Mouse (Mus musculus): ENCODE measurements at regions not wholly inside any gene's neighbourhood (a gene's known extent, or its start where the extent isn't known, plus 50 kb on each side); places are given as distances from the start of the nearest gene placed in this dataset.

GRCm38 (mm10) chr3:19000179-19000578, 628.3 kb downstream of the 1700064H15Rik start:
- no peaks in the 10 kb centered on the region for H3K4me1 ChIP-seq (ENCODE audit: control insufficient read depth, insufficient read depth, low read length)
- no peak overlapping the region for H3K27ac ChIP-seq (replicated peaks; ENCODE audit: low read depth, low read length)
- no peaks in the 10 kb centered on the region for H3K9me3 ChIP-seq (ENCODE audit: control insufficient read depth, low read length)
- ATAC-seq (ENCODE audit: low read depth) (no peak), DNase-seq (ENCODE audit: low spot score) (no peak)
- H3K9ac ChIP-seq (ENCODE audit: low read depth, low read length), result no peak overlapping the region
- no peaks in the 10 kb centered on the region for H3K27me3 ChIP-seq (replicated peaks; ENCODE audit: control insufficient read depth, insufficient read depth, low read length)
- no peak overlapping the region for H3K4me3 ChIP-seq (ENCODE audit: low read depth, low read length)
- 78% methylated on average over 5 of the region's 5 CpGs for WGBS
- no peak overlapping the region for H3K4me2 ChIP-seq (ENCODE audit: low read depth, low read length)
- no peaks in the 10 kb centered on the region for H3K36me3 ChIP-seq (ENCODE audit: control insufficient read depth, insufficient read depth, low read length)

- 78% methylated on average over 7 of the region's 7 CpGs for WGBS
- no peak overlapping the region for H3K4me3 ChIP-seq (ENCODE audit: low read depth, low read length)
- no peaks in the 10 kb centered on the region for H3K9me3 ChIP-seq (ENCODE audit: control insufficient read depth, low read length)
- DNase-seq (ENCODE audit: low spot score) (no peak), ATAC-seq (ENCODE audit: low read depth) (no peak)
- H3K4me2 ChIP-seq (ENCODE audit: low read depth, low read length), result no peak overlapping the region
- no peaks in the 10 kb centered on the region for H3K36me3 ChIP-seq (ENCODE audit: control insufficient read depth, insufficient read depth, low read length)
- no peak overlapping the region for H3K27ac ChIP-seq (replicated peaks; ENCODE audit: low read depth, low read length)
- H3K9ac ChIP-seq (ENCODE audit: low read depth, low read length), result no peak overlapping the region
- H3K4me1 ChIP-seq (ENCODE audit: control insufficient read depth, insufficient read depth, low read length), result no peaks in the 10 kb centered on the region
- H3K27me3 ChIP-seq (replicated peaks; ENCODE audit: control insufficient read depth, insufficient read depth, low read length), result no peaks in the 10 kb centered on the region
Measured at GRCm38 (mm10) chr3:19002056-19002455, 626.4 kb downstream of the 1700064H15Rik start.

- no peaks in the 10 kb centered on the region for H3K27me3 ChIP-seq (replicated peaks; ENCODE audit: control insufficient read depth, insufficient read depth, low read length)
- H3K9me3 ChIP-seq (ENCODE audit: control insufficient read depth, low read length), result no peaks in the 10 kb centered on the region
- H3K4me1 ChIP-seq (ENCODE audit: control insufficient read depth, insufficient read depth, low read length), result no peaks in the 10 kb centered on the region
- DNase-seq (ENCODE audit: low spot score), result no peak
- no peak overlapping the region for H3K27ac ChIP-seq (replicated peaks; ENCODE audit: low read depth, low read length)
- H3K36me3 ChIP-seq (ENCODE audit: control insufficient read depth, insufficient read depth, low read length), result no peaks in the 10 kb centered on the region
- WGBS, result 59% methylated on average over 1 of the region's 1 CpGs
- no peak overlapping the region for H3K9ac ChIP-seq (ENCODE audit: low read depth, low read length)
- H3K4me2 ChIP-seq (ENCODE audit: low read depth, low read length), result no peak overlapping the region
- no peak for ATAC-seq (ENCODE audit: low read depth)
- no peak overlapping the region for H3K4me3 ChIP-seq (ENCODE audit: low read depth, low read length)
Measured at GRCm38 (mm10) chr3:19004792-19005191, 623.7 kb downstream of the 1700064H15Rik start.

GRCm38 (mm10) chr3:19044566-19044965, 583.9 kb downstream of the 1700064H15Rik start:
- WGBS, result 60% methylated on average over 3 of the region's 3 CpGs
- H3K4me3 ChIP-seq (ENCODE audit: low read depth, low read length), result no peak overlapping the region
- H3K27me3 ChIP-seq (replicated peaks; ENCODE audit: control insufficient read depth, insufficient read depth, low read length), result no peaks in the 10 kb centered on the region
- no peak overlapping the region for H3K27ac ChIP-seq (replicated peaks; ENCODE audit: low read depth, low read length)
- no peaks in the 10 kb centered on the region for H3K36me3 ChIP-seq (ENCODE audit: control insufficient read depth, insufficient read depth, low read length)
- DNase-seq (ENCODE audit: low spot score) (no peak), ATAC-seq (ENCODE audit: low read depth) (no peak)
- no peaks in the 10 kb centered on the region for H3K4me1 ChIP-seq (ENCODE audit: control insufficient read depth, insufficient read depth, low read length)
- no peak overlapping the region for H3K9ac ChIP-seq (ENCODE audit: low read depth, low read length)
- no peak overlapping the region for H3K4me2 ChIP-seq (ENCODE audit: low read depth, low read length)
- no peaks in the 10 kb centered on the region for H3K9me3 ChIP-seq (ENCODE audit: control insufficient read depth, low read length)

GRCm38 (mm10) chr3:19045933-19046332, 582.5 kb downstream of the 1700064H15Rik start:
- DNase-seq (ENCODE audit: low spot score), result no peak
- Histone ChIP-seq H3K27ac (replicated peaks; ENCODE audit: low read depth, low read length) (no peak overlapping the region), H3K27me3 (replicated peaks; ENCODE audit: control insufficient read depth, insufficient read depth, low read length) (no peaks in the 10 kb centered on the region), H3K36me3 (ENCODE audit: control insufficient read depth, insufficient read depth, low read length) (no peaks in the 10 kb centered on the region), H3K4me1 (ENCODE audit: control insufficient read depth, insufficient read depth, low read length) (no peaks in the 10 kb centered on the region), H3K4me3 (ENCODE audit: low read depth, low read length) (no peak overlapping the region), H3K4me2 (ENCODE audit: low read depth, low read length) (no peak overlapping the region), H3K9ac (ENCODE audit: low read depth, low read length) (no peak overlapping the region), H3K9me3 (ENCODE audit: control insufficient read depth, low read length) (no peaks in the 10 kb centered on the region)
- ATAC-seq (ENCODE audit: low read depth), result no peak

GRCm38 (mm10) chr3:19046610-19047009, 581.9 kb downstream of the 1700064H15Rik start:
- DNase-seq (ENCODE audit: low spot score), result peak; percentile 20
- no peak overlapping the region for H3K4me2 ChIP-seq (ENCODE audit: low read depth, low read length)
- ATAC-seq (ENCODE audit: low read depth), result peak; percentile 67; the same call in 1 of the 2 replicates

GRCm38 (mm10) chr3:19055961-19056360, 572.5 kb downstream of the 1700064H15Rik start:
- DNase-seq (ENCODE audit: low spot score), result no peak
- Histone ChIP-seq H3K4me2 (ENCODE audit: low read depth, low read length) (no peak overlapping the region), H3K36me3 (ENCODE audit: control insufficient read depth, insufficient read depth, low read length) (no peaks in the 10 kb centered on the region), H3K4me3 (ENCODE audit: low read depth, low read length) (no peak overlapping the region), H3K9ac (ENCODE audit: low read depth, low read length) (no peak overlapping the region), H3K27ac (replicated peaks; ENCODE audit: low read depth, low read length) (no peak overlapping the region), H3K27me3 (replicated peaks; ENCODE audit: control insufficient read depth, insufficient read depth, low read length) (no peaks in the 10 kb centered on the region; the same call in 1 of the 2 replicates), H3K9me3 (ENCODE audit: control insufficient read depth, low read length) (no peaks in the 10 kb centered on the region), H3K4me1 (ENCODE audit: control insufficient read depth, insufficient read depth, low read length) (no peaks in the 10 kb centered on the region)
- 71% methylated on average over 3 of the region's 3 CpGs for WGBS
- ATAC-seq (ENCODE audit: low read depth), result no peak

More at GRCm38 (mm10) chr3:19046610-19047009, 581.9 kb downstream of the 1700064H15Rik start:
- no peaks in the 10 kb centered on the region for H3K9me3 ChIP-seq (ENCODE audit: control insufficient read depth, low read length)
- no peaks in the 10 kb centered on the region for H3K4me1 ChIP-seq (ENCODE audit: control insufficient read depth, insufficient read depth, low read length)
- no peak overlapping the region for H3K4me3 ChIP-seq (ENCODE audit: low read depth, low read length)
- no peaks in the 10 kb centered on the region for H3K27me3 ChIP-seq (replicated peaks; ENCODE audit: control insufficient read depth, insufficient read depth, low read length)
- 56% methylated on average over 1 of the region's 1 CpGs for WGBS
- H3K27ac ChIP-seq (replicated peaks; ENCODE audit: low read depth, low read length), result no peak overlapping the region
- H3K9ac ChIP-seq (ENCODE audit: low read depth, low read length), result no peak overlapping the region
- no peaks in the 10 kb centered on the region for H3K36me3 ChIP-seq (ENCODE audit: control insufficient read depth, insufficient read depth, low read length)

GRCm38 (mm10) chr3:19056623-19057022, 571.9 kb downstream of the 1700064H15Rik start:
- no peak overlapping the region for H3K27ac ChIP-seq (replicated peaks; ENCODE audit: low read depth, low read length)
- 14% methylated on average over 9 of the region's 9 CpGs for WGBS
- DNase-seq (ENCODE audit: low spot score), result no peak
- no peak overlapping the region for H3K4me2 ChIP-seq (ENCODE audit: low read depth, low read length)
- no peak overlapping the region for H3K9ac ChIP-seq (ENCODE audit: low read depth, low read length)
- H3K4me3 ChIP-seq (ENCODE audit: low read depth, low read length), result no peak overlapping the region
- no peak for ATAC-seq (ENCODE audit: low read depth)
- H3K4me1 ChIP-seq (ENCODE audit: control insufficient read depth, insufficient read depth, low read length), result no peaks in the 10 kb centered on the region
- no peaks in the 10 kb centered on the region for H3K36me3 ChIP-seq (ENCODE audit: control insufficient read depth, insufficient read depth, low read length)
- H3K27me3 ChIP-seq (replicated peaks; ENCODE audit: control insufficient read depth, insufficient read depth, low read length), result no peaks in the 10 kb centered on the region; the same call in 1 of the 2 replicates
- no peaks in the 10 kb centered on the region for H3K9me3 ChIP-seq (ENCODE audit: control insufficient read depth, low read length)
